Mouse (Mus musculus) layer of hippocampus, adult 9-11 months (tissue): ENCODE measurements around the gene Homer3.
A peak's percentile ranks its signal among the peaks of the same experiment; 100 is the strongest.

ENCODE experiments used
- DNase-seq: peaks from one replicate; pipeline ENCODE4 v3.0.0; 2022

Gene Homer3

GRCm38 (mm10) chr8:70285304-70285703 lies 2.7 kb downstream of the Homer3 start:
- DNase-seq = no peak

GRCm38 (mm10) chr8:70286737-70287136 lies 4.1 kb downstream of the Homer3 start:
- no peak for DNase-seq

GRCm38 (mm10) chr8:70293988-70294405 lies 11.4 kb downstream of the Homer3 start:
- DNase-seq = peak; percentile 80

GRCm38 (mm10) chr8:70300881-70301280 lies 18.3 kb downstream of the Homer3 start:
- DNase-seq = no peak

GRCm38 (mm10) chr8:70302358-70302890 lies 19.8 kb downstream of the Homer3 start, which contains the start of the genes Ddx49 and Cope:
Gene Ddx49, minus strand, starts transcription at chr8:70302489.
Gene Cope, plus strand, starts transcription at chr8:70302518.
- peak; percentile 94 for DNase-seq

- DNase-seq = no peak
These were observed 20.3 kb downstream of the Homer3 start for GRCm38 (mm10) chr8:70302901-70303300.

GRCm38 (mm10) chr8:70309311-70309710 lies 26.7 kb downstream of the Homer3 start:
- DNase-seq = no peak

- no peak for DNase-seq
These were observed 30.8 kb downstream of the Homer3 start for GRCm38 (mm10) chr8:70313399-70313798.

- DNase-seq = peak; percentile 88
These were observed 33.2 kb downstream of the Homer3 start, which contains the start of gene Cers1 for GRCm38 (mm10) chr8:70315624-70316510. Gene Cers1, plus strand, starts transcription at chr8:70315775.

GRCm38 (mm10) chr8:70316511-70317504 lies 34.2 kb downstream of the Homer3 start:
- peak; percentile 95 for DNase-seq

- no peak for DNase-seq
These were observed 35.2 kb downstream of the Homer3 start for GRCm38 (mm10) chr8:70317872-70318271.

- no peak for DNase-seq
These were observed 41.1 kb downstream of the Homer3 start for GRCm38 (mm10) chr8:70323716-70324115.

GRCm38 (mm10) chr8:70327512-70327911 lies 44.9 kb downstream of the Homer3 start:
- no peak for DNase-seq

GRCm38 (mm10) chr8:70329124-70329834 lies 46.7 kb downstream of the Homer3 start, which contains the start of gene Gdf1:
Gene Gdf1, plus strand, starts transcription at chr8:70329817.
- no peak for DNase-seq

- DNase-seq = no peak
These were observed 47.5 kb downstream of the Homer3 start for GRCm38 (mm10) chr8:70329835-70330740.

- peak; percentile 66 for DNase-seq
These were observed 48.2 kb downstream of the Homer3 start for GRCm38 (mm10) chr8:70330741-70331364.

GRCm38 (mm10) chr8:70331526-70331925 lies 48.9 kb downstream of the Homer3 start:
- DNase-seq = no peak

- peak; percentile 69 for DNase-seq
These were observed 49.6 kb downstream of the Homer3 start for GRCm38 (mm10) chr8:70332070-70332877.

- DNase-seq = no peak
These were observed 50.2 kb downstream of the Homer3 start for GRCm38 (mm10) chr8:70332878-70333202.

- no peak for DNase-seq
These were observed 56.3 kb downstream of the Homer3 start for GRCm38 (mm10) chr8:70338931-70339330.
